Mouse (Mus musculus) urinary bladder, postnatal 14 days (tissue): ENCODE results near the gene Akt2.

ENCODE experiments used
- DNase-seq: peaks from one replicate; pipeline ENCODE4 v3.0.0; 2021; ENCODE audit warnings: low spot score

Akt2 gene

DNA sequence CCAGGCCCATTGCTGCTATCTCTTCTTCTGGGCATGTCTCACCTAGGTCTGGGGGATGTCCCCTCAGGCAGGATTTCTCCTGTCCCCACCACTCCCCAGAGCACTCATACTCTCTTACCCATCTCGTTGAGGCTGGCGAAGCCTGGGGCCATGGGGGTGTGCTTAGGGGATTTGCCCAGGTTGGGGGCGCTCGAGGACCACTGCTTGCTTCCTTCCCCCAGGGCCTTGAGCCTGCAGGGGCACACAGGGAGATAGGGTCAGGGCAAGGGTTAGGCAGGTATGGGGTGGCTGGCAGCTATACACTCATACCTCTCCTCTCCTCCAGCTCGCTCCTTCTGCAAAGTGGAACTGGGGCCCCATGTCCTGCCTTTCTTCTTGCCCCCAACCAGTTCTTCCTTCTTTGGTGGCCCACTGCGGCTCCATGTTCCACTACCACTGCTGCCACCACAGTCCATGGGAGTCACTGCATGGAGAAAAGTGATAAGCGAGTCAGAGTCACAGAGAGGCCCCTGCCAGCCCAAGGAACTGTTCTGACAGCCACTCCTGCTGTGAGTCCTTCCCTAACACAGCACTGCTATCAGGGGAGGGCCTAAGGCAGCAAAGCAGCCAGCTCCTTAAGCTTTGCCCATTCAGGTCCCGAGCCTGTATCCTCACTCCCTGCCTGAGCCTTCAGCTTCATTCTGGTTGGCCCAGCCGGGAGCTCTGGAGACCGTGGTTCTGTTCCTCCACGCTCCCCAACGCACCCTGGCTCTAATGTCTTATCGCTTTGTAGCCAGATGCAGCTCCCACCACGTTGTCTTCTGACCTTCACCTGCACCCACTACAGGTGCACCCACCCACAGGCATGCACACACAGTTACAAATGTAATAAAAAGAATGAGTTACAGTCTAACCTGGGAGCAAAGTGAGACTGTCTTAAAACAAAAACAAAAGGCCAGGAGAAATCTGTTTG lies 67.6 kb downstream of the Akt2 start:
- no peak for DNase-seq

DNA sequence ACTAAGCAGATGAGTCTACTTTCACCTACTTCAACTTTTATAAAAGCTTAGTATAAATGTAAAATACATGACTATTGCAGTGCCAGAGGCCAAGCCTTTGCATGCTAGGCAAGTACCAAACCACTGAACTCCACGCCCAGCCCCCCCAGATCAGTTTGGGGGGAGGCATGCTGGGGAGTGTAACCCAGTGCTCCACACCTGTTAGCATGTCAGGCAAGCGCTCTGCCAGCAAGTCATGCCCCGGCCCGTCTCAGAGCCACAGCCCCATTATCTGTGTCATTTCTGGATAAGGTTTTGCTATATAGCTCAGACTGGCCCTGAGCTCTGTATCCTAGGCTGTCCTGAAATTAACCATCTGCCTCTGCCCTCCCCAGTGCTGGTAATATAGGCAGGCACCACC lies 70.7 kb downstream of the Akt2 start:
- no peak for DNase-seq

DNA sequence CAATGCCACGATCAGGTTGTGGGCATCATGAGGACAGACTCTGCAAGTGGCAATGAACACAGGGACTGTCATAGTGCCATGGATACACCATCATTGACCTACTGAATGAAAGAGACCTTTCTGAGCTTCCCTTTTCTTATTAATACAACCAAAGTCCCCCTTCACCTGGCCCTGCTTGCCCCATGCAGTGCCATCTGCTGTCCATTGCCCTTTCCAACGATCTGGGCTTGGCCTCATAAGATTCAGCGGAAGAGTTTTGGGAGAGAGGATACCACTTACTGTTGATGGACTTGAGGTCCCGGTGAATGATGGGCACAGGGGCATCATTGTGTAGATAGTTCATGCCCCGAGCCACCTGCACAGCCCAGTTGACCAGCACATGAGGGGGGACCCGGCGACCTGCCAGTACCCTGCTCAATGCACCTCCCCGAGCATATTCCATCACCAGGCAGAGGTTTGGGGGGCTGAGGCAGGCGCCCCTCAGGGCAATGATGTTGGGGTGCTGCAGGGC lies 81.8 kb downstream of the Akt2 start:
- DNase-seq = no peak

DNA sequence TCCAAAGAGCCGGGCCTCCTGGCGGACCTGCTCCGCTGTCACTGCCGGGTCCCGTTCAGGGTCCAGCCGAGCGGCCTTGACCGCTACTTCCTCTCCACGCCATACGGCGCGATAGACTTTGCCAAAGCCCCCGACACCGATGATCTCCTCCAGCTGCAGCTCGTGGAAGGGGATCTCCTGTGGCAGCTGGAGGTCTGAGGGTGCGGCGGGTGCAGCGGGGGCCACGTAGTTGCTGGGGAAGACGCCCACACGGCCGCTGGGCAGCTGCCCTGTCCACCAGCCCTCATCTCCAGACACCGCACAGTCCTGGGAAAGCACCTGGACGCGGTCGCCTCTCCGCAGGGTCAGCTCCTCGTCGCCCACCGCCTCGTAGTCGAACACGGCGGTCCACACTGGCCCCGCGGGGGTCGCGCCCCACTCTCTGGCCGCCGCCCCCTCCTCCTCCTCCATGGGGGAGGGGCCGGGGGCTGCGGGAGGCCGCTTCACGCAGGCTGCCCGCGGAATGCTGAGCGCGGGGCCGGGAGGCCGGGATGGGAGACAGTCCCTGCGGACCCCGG lies 82.3 kb downstream of the Akt2 start:
- DNase-seq = no peak

DNA sequence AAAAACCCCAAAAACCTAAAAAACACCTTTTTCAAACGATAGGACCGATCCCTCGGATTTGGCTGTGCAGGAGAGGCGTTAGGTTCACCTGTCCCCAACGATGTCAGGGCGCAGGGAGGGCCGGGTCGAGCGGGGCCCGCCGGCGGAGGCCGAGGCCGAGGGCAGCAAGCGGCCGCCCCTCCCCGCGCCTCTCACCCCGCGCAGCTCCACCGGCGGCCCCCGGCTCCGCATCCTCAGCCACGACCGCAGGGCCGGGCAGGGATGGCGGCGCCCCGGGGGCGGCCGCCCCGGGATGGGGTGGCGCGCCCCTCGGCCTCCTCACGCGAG lies 82.8 kb downstream of the Akt2 start:
- no peak for DNase-seq

DNA sequence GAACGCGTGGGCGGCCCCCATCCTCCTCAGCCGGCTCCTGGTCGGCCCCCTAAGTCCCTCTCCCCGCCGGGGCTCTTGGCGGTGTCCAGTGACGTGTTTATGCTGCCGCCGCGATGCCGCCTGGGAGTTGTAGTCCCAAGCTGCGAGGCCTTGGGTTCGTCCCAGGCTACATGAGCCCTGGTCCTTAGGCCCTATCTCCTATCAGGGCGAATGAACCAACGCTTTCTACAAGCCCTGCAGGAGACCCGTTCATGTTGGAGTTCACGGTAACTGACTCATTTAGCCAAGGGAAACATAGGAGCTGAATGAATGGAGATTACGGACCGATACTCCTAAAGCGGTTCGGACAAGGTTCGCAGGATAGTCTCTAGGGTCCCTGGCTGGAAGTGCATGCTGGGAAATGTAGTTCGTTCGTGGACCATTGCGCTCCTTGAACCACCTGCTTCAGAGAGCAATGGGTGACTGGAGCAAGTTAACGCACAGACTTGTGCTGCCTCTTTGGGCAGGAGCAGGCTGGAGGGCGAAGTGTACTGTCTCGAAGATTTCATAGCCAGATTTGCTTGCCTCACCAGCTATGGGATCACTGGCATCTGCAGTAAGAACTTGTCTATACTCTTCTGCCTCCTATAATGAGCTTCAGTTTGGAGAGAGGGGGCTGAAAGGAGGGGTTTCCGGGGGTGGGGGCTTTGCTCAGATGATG lies 83.3 kb downstream of the Akt2 start, which contains the start of gene Map3k10:
TSS of gene Map3k10 (minus strand) at position 77 of the 700 bp plus-strand sequence.
- DNase-seq = peak; percentile 91

DNA sequence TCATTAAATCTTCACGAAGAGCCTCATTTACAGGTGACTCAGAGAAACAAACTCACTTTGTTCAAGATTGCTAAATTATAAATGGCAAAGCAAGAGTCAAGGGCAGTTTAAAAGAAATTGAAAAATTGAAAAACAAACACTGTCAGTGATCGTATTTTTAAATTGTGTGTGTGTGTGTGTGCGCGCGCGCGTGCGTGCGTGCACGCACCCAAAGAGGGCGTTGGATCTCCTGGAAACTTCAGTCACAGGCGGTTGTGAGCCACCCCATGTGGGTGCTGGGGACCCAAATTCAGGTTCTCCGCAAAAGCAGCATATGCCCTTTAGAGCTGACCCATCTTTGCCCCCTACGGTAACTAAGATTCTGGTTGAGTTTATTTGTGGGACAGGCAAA lies 83.9 kb downstream of the Akt2 start:
- DNase-seq = no peak

DNA sequence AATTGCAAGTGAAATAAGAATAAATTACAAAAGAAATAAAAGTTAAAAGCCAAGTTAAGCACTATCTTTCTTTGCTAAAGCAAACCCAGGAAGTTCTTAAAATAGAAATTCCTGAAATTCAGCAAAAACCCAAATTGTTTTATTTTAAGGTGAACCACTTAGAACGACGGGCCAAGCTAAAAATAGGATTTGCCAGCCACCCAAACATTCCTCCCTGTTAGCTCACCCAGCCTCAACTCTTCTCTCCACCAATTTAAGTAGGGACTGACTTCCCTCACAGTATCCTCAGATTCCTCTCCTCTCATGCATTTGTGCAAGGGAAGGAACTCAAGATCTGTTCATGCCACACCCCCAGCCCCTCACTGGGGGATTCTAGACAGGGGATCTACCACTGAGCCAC lies 91.9 kb downstream of the Akt2 start:
- DNase-seq = no peak

DNA sequence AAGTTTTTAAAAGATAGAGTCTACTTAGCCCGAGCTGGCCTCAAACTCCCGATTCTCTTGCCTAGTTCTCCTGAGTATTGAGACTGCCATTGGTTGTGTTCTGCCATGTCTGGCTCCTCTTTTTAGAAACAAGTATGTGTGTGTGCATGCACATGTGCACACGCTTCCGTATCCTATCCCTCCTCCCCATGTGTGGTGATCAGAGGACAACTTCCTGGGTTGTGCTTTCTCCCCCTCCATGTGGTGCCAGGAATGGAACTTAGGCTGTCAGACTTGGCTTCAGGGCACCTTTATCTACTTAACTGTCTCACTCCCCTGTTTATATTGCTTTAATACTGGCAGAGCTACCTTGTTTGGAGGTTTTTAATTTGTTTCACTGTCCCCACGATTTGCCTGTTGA lies 93.9 kb downstream of the Akt2 start:
- DNase-seq = no peak

DNA sequence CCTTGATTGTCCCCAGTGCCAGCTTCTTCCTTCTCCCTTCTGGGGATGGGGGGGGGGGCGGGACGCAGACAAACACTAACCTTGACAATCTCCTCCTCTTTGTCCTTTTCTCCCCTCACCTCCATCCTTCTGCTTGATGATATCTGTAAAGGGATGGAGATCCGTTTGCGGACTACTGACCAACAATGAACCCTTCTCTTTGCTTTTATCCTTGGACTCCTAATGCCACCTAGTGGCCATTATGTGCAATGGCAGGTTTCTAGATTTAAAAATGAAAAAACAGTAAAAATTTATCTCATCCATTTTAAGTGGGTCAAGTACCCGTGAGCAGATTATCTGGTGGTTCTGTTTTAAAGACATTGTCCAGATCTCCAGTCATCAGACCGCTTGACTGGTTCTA lies 94.3 kb downstream of the Akt2 start:
- DNase-seq = no peak

DNA sequence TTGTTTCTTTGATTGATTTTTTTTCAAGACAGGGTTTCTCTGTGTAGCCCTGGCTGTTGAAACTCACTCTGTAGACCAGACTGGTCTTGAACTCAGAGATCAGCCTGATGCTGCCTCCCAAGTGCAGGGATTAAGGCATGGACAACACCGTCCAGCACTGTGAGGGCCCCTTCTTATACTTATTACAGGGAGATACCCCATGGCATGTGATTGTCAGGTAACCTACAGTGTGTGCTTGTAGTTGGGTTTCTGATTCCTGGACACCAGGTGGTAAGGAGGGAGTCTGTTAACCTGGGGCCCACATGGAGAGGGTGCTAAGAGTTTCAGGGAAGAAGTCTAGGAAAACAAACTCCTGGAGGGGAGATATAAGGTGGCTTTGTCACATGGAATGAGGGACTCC lies 95.7 kb downstream of the Akt2 start:
- DNase-seq = no peak

DNA sequence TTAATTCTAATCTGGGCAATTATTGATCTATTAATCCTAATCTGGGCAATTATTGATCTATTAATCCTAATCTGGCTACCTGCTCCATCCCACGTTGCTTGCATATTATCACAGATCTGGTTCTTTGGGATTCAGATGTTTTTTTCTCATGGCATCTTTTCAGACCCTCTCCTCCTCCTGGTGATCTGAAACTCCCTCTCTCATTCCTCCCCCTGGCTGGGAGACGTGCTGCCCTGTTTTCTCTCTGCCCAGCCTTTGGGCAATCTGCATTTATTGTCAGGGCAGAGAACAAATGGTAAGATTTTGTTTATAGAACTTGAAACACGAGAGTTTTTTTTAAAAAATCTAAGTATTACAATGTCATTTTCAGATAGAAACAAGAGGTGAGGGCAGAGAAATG lies 96.5 kb downstream of the Akt2 start:
- no peak for DNase-seq

DNA sequence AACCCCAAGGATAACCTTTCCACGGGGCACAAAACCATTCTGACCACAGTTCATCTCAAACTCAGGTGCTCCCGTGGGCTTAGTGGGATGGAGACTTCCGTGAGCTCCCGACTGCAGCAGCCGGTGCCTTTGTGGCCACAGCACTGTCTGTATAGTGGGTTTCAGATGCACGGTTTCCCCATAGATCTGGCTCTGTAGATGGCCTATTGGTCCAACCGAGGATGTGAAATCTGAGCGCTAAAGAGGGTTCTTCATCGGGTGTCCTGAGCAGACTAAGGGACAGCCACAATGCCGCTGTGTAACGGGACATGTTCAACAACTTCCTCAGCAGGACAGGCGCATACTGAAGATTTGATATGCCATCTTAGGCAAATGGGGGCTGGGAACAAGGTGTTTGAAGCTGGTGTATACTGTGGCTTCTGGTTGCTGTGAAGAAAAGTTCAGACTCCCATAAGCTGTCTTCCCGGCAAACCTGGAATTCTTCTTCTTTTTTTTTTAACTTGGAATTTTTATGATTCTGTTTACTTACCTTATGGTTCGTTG lies 97.0 kb downstream of the Akt2 start:
- DNase-seq = no peak

DNA sequence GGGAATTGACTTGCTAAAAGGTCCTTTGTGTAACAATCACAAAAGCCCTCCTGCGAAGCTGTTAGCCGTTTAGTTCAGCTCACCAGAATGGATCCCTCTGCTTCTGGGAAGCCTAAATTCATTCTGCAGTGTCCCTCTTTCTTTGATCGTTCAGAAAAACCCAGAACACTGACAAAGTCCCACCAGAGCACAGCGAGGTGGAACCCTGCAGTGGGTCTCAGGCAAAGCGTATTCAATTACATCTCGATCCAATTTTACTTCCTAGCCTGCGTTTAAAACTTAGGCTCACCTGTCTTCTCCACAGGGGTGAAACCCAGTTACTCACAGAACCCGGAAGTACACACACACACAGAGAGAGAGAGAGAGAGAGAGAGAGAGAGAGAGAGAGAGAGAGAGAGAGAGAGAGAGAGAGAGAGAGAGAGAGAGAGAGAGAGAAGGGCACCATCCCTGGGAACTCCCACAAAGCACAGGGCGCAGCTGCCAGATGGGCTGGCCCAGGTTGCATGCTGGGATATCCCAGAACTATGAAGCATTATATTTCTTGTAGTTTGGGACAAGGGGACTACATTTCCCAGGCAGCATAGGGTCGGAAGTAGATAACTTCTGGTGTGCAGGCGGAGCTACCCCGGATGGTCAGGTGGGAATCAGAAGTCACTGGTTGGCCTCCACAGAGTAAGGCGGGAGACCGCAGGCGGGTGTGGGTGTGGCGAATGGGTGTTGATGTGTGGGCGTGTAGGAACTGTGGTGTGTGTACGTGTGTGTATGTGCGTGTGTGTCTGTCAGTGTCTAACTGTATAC lies 97.7 kb downstream of the Akt2 start, which contains the start of gene Zfp607b:
TSS of gene Zfp607b (plus strand) at position 526 of the 798 bp plus-strand sequence.
- DNase-seq = peak; percentile 91
